Mouse (Mus musculus) sigmoid colon, adult 10 weeks (tissue): ENCODE measurements around the gene Rdh16f2. TPM values are rescaled to one million over a fixed set of nuclear protein-coding genes. Genes with fewer than 3 reads are reported as not detected.

ENCODE experiments used
- polyA plus RNA-seq: library from polyadenylated mRNA; stranded (reverse); fragments of 350-450 nt; fragmentation: Illumina TruSeq; extraction: RNeasy Lipid Tissue Mini Kit (QIAGEN cat#74804); gene quantifications from one replicate; pipeline ENCODE4 v1.2.3, GENCODE M21; 2014; ENCODE audit warnings: low read depth, low replicate concordance

The Rdh16f2 gene
- polyA plus RNA-seq: 0.47 TPM

GRCm38 (mm10) chr10:127866232-127866631 is at the start of gene Rdh16f2:
Gene Rdh16f2 (plus strand): TSS chr10:127866474.

DNA sequence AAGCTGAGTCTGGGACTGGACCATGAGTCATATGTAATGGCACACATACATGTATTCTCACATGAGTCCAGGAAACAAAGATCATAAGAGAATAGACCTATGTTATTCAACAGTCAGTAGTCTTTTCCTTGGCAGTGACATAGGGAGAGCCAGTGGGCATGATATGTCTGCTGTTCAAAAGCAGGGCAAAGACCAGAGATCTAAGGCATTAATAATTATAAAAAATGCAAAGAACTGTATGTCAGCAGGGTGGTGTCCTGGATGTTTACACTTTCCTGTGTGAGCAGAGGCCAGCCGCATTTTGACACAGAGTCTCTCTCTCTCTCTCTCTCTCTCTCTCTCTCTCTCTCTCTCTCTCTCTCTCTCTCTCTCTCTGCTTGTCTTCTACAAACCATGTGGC is 16.6 kb upstream of the Rdh16f2 start, which contains the start of gene Rdh19:
Gene Rdh19 (plus strand): TSS at position 301 of the 400 bp plus-strand sequence.

GRCm38 (mm10) chr10:127888605-127889004 is 22.3 kb downstream of the Rdh16f2 start, which contains the start of gene Rdh7:
Gene Rdh7 (minus strand): TSS chr10:127888817.

DNA sequence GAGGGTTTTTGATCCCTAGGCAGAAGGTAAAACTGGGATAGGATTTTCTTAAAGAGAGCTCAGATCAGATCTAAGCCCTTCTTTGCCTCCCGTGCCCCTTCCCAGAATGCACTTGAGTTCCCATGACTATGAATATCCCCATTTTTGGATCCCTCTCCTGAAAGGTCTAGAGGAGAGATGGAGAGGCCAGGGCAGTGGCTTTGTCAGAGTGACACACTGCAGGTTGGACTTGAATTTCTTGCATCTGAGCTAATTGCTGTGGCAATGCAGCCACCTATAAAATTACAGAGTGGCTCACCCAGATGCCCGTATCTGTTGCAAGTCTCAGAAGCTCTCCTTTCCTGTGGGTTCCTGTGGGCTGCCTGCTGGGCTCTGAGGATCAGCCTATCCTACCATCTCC is 31.9 kb downstream of the Rdh16f2 start, which contains the start of gene Sdr9c7:
Gene Sdr9c7 (plus strand): TSS at position 301 of the 400 bp plus-strand sequence.

Other genes with a start within 250 kb of the Rdh16f2 start
- 2.3 TPM for gene Lrp1, start 245.3 kb upstream of the Rdh16f2 start, polyA plus RNA-seq
- gene Stat6, start 223.5 kb upstream of the Rdh16f2 start, polyA plus RNA-seq: 34.2 TPM
- 10.6 TPM for gene Nemp1, start 199.6 kb upstream of the Rdh16f2 start, polyA plus RNA-seq
- 0.35 TPM for gene Nab2, start 197.9 kb upstream of the Rdh16f2 start, polyA plus RNA-seq
- gene Myo1a, start 161.3 kb upstream of the Rdh16f2 start, polyA plus RNA-seq: 74.7 TPM
- not detected for gene Tac2, start 142.0 kb upstream of the Rdh16f2 start, polyA plus RNA-seq
- 4.1 TPM for gene Zbtb39, start 126.9 kb upstream of the Rdh16f2 start, polyA plus RNA-seq
- 0.09 TPM for gene Gpr182, start 114.7 kb upstream of the Rdh16f2 start, polyA plus RNA-seq
- gene Rdh1, start 106.8 kb upstream of the Rdh16f2 start, polyA plus RNA-seq: 1.2 TPM
- gene Rdh16f1, start 106.7 kb upstream of the Rdh16f2 start, polyA plus RNA-seq: not detected
- 27.8 TPM for gene Rdh9, start 90.1 kb upstream of the Rdh16f2 start, polyA plus RNA-seq
- gene Rdh16, start 65.3 kb upstream of the Rdh16f2 start, polyA plus RNA-seq: 77.2 TPM
- gene Rdh19, start 16.5 kb upstream of the Rdh16f2 start, polyA plus RNA-seq: 1.1 TPM
- not detected for gene Rdh7, start 22.3 kb downstream of the Rdh16f2 start, polyA plus RNA-seq
- not detected for gene Sdr9c7, start 32.0 kb downstream of the Rdh16f2 start, polyA plus RNA-seq
- gene Hsd17b6, start 141.1 kb downstream of the Rdh16f2 start, polyA plus RNA-seq: not detected
- 31.4 TPM for gene Prim1, start 148.7 kb downstream of the Rdh16f2 start, polyA plus RNA-seq
- 1,156 TPM for gene Naca, start 169.1 kb downstream of the Rdh16f2 start, polyA plus RNA-seq
- 298 TPM for gene Ptges3, start 192.5 kb downstream of the Rdh16f2 start, polyA plus RNA-seq
- gene Atp5b, start 216.8 kb downstream of the Rdh16f2 start, polyA plus RNA-seq: 826 TPM
- gene Baz2a, start 225.1 kb downstream of the Rdh16f2 start, polyA plus RNA-seq: 27.2 TPM